Mouse (Mus musculus): ENCODE measurements around the gene Cav2. TPM values are rescaled to one million over a fixed set of nuclear protein-coding genes. Genes with fewer than 3 reads are reported as not detected.

The Cav2 gene
- polyA plus RNA-seq, 1 experiment: 421 TPM

- no peak for DNase-seq (ENCODE audit: low read depth)
These were observed 28.3 kb downstream of the Cav2 start for GRCm38 (mm10) chr6:17309260-17309659.

DNA sequence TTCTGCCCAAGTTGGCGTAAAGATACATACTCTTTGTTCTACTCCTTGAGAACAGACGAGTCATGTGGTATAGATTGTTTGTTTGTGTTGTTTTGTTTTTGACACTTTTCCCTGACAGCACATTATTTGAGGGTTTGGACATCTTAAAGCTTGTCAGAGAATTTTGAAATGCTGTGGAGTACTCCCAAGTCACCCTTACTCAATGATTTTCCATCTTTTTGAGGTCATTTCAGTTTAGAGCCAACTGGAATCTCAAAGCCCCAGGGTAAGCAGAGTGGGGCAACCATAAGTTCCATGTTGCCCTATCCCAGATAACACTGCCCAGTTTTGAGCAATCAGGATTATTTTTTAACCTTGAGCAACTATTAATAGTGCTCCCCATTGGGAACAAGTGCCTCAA lies 33.3 kb downstream of the Cav2 start:
- DNase-seq (ENCODE audit: low read depth): no peak

DNA sequence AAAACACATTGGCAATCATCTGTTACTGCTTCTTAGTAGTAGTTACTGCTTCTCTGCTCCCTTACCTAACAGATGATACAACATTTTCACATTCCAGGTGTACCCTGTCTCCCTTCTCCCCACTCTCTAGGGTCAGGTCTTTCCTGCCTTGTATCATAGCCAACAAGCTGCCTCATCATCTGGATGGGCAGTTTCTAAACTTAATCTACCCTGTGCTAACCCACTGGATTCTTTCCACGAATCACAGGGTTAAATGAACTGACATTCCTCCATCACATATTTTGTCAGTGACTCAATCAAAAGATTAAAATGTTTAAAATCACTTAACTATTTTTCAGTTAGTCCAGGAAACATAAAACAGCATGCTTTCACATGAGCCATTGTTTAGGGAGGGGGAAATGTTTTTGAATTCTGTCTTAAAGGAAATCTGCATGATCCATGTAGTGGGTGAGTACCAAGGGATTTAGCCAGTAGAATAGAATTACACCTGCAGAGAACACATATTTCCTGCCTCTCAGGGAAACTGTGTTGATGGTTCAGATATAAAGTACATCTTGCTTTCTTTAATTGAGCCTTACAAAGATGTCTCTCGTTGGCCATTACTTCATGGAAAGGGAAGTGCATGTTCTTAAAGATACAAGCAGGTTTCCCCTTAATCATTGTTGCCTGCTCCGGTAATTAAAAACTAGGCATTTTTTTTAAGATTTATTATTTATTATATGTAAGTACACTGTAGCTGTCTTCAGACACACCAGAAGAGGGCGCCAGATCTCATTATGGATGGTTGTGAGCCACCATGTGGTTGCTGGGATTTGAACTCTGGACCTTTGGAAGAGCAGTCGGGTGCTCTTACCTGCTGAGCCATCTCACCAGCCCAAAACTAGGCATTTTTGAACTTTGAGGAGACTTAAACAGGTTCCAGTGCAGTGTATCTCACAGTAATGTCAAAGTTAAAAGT lies 34.0 kb downstream of the Cav2 start:
- DNase-seq (ENCODE audit: low read depth): no peak

GRCm38 (mm10) chr6:17316294-17317166 lies 35.5 kb downstream of the Cav2 start:
- DNase-seq (ENCODE audit: low read depth): no peak

DNA sequence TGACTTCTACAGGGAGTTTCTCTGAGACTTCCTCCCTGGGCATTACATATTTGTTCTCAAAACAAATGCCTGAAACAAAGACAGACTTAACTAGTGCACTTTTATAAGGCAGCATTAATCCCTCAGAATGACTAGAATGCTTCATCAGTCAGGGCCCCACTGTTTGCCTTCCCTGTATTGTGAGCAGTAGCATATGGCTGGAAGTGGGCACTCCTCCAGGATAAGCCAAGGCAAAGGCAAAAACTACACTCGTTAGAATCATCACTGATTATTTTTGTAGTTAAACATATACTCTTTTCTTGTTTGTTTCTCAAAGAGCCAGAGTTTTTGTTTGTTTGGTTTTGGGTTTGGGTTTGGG lies 36.2 kb downstream of the Cav2 start:
- DNase-seq (ENCODE audit: low read depth): no peak

DNA sequence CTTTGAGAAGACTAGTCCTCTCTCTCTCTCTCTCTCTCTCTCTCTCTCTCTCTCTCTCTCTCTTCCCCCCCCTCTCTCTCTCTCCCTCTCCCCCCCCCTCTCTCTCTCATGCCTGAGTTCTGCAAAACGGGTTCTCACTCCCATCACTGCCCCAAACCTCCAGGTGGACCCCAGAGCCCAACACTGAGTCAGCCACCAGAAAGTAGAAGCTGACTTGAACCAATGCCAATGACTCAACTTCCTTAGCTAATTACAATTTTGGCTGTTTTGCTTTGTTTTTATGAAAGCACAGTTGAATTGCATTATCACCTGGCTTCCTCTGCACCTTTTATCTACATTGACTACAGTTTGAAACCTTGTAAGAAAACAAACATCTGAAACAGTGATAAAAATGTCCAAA lies 37.0 kb downstream of the Cav2 start:
- no peak for DNase-seq (ENCODE audit: low read depth)

DNA sequence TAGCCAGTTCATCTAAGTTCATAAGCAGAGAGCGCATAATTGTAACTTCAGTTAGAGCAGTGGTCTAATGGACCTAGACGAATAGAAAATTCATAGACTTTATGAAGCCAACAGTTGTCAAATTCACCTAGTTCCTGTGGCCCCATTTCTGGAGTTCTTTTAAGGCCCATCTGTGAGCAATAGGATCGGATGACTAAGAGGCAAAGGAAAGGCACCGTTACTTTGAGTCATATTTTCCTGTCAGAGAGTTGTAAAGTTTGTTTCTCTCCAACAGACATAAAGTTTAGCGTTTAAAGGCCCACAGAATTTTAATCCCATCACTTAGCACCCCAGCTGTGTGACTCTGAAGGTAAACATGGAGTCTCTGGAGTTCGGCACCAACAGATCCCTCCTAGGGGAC lies 41.0 kb downstream of the Cav2 start:
- DNase-seq (ENCODE audit: low read depth): no peak

- DNase-seq (ENCODE audit: low read depth): no peak
These were observed 46.2 kb downstream of the Cav2 start for GRCm38 (mm10) chr6:17327216-17327615.

- no peak for DNase-seq (ENCODE audit: low read depth)
These were observed 48.8 kb downstream of the Cav2 start for GRCm38 (mm10) chr6:17329801-17330200.

DNA sequence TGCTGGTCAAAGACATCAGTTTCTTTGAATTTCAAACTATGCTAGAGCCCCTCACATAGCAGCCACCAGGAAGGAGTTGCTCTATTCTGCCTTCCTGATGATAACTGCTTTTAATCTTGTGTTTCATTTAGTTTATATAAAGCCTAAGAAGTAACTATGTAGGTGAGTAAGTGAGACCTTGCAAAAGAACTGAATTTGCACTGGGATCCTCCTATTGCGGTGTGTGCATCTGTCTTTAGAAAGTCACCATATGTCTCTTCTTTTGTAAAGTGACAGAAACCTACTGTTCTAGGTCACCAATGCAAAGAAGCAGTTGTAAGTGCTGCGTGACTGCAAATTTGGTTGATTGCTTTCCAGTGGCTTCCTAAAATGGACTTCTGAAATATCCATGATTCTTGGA lies 56.7 kb downstream of the Cav2 start:
- DNase-seq (ENCODE audit: low read depth): no peak

Other genes starting within 250 kb of the Cav2 start
- 53.4 and 55.3 TPM in 2 replicates for gene Tes, start 216.0 kb upstream of the Cav2 start, polyA plus RNA-seq (2012; rRNA removed)
- gene Cav1, start 25.1 kb downstream of the Cav2 start, polyA plus RNA-seq (2012; rRNA removed): 2,011 and 3,168 TPM in 2 replicates
- gene Met, start 182.6 kb downstream of the Cav2 start, polyA plus RNA-seq (2012; rRNA removed): 10.2 and 11.2 TPM in 2 replicates